Mouse (Mus musculus): ENCODE results near the gene Lrrc8c. TPM values are rescaled to one million over a fixed set of nuclear protein-coding genes. Genes with fewer than 3 reads are reported as not detected.

Lrrc8c gene
- total and polyA plus RNA-seq, 3 experiments, result 10.1 to 70.0 (median 50.6) TPM

DNA sequence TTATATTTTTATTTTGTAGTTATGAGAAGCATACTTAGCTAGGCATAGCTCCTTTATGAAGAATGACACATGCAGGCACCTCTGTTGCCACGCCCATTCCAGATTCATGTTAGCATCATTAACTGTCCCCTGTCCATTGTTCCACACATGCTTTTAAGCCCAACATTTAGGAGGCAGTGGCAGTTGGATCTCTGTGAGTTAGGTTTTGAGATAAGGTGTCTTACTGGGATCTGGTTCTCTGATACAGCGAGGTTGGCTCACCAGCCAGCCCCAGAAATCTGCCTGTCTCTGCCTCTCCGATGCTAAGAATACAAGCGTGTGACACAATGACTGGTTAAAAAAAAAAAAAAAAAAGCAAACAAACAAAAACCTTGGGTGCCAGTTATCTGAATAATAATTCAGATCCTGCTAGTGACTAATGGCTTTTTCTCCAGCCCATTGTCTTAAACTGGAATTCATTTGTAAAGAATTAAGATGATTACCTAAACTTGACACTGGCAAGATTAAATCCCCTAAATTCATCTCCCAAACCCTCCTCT lies 7.0 kb downstream of the Lrrc8c start:
- DNase-seq (ENCODE audit: low spot score) (no peak), ATAC-seq (ENCODE audit: extremely low read depth, insufficient number of reproducible peaks, low FRiP score, poor library complexity, severe bottlenecking) (peak; percentile 67)
- Histone ChIP-seq H3K4me1 (ENCODE audit: insufficient read depth, low read depth, low read length) (peaks cover 70% of the 10 kb centered on the region), H3K27me3 (ENCODE audit: insufficient read depth, low read length) (no peaks in the 10 kb centered on the region), H3K36me3 (replicated peaks) (peaks cover 61% of the 10 kb centered on the region), H3K9me3 (replicated peaks) (no peaks in the 10 kb centered on the region), H3K4me3 (ENCODE audit: low read depth, low read length) (no peak overlapping the region; the same call in 1 of the 2 replicates)
- TF ChIP-seq CTCF (IDR thresholded peaks at IDR 0.05; ENCODE audit: low read depth, low read length) (no peak), TAL1 (conservative IDR thresholded peaks at IDR 0.05; ENCODE audit: low read depth, low read length) (no peak), POLR2AphosphoS5 (IDR thresholded peaks at IDR 0.05; ENCODE audit: insufficient replicate concordance, low read depth, low read length) (no peak), GATA2 (IDR thresholded peaks at IDR 0.05; ENCODE audit: borderline replicate concordance, low read depth, low read length) (no peak), GATA1 (IDR thresholded peaks at IDR 0.05; ENCODE audit: borderline replicate concordance, low read length) (no peak)

DNA sequence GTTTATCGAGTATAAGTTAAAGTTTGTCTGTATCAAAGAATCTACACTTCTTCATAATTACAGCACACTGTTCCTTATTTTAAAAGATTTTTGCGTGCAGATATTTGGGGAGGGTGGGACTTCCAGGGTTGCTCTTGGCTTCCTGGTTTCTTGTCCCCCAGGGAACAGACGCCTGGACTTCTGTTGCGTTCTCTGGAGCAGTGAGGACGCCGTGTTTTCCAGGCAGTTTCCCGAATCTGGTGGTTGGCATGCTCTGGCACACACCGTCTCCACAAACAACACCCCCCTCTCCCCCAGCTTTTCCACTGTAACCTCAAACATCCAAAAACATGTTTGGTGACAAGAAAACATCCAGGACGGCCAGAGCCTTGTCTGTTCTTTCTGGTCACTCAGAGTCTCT lies 7.6 kb downstream of the Lrrc8c start:
- ATAC-seq (ENCODE audit: extremely low read depth, insufficient number of reproducible peaks, low FRiP score, poor library complexity, severe bottlenecking) (no peak), DNase-seq (ENCODE audit: low spot score) (no peak)
- Histone ChIP-seq H3K27me3 (ENCODE audit: insufficient read depth, low read length) (no peaks in the 10 kb centered on the region), H3K9me3 (replicated peaks) (no peaks in the 10 kb centered on the region), H3K4me1 (ENCODE audit: insufficient read depth, low read depth, low read length) (peaks cover 69% of the 10 kb centered on the region), H3K36me3 (replicated peaks) (peaks cover 67% of the 10 kb centered on the region), H3K4me3 (ENCODE audit: low read depth, low read length) (no peak overlapping the region)
- TF ChIP-seq CTCF (IDR thresholded peaks at IDR 0.05; ENCODE audit: low read depth, low read length), result no peak
- no peak for TF ChIP-seq GATA1 (IDR thresholded peaks at IDR 0.05; ENCODE audit: borderline replicate concordance, low read length)
- TF ChIP-seq GATA2 (IDR thresholded peaks at IDR 0.05; ENCODE audit: borderline replicate concordance, low read depth, low read length), result no peak
- no peak for TF ChIP-seq POLR2AphosphoS5 (IDR thresholded peaks at IDR 0.05; ENCODE audit: insufficient replicate concordance, low read depth, low read length)
- TF ChIP-seq TAL1 (conservative IDR thresholded peaks at IDR 0.05; ENCODE audit: low read depth, low read length), result no peak

DNA sequence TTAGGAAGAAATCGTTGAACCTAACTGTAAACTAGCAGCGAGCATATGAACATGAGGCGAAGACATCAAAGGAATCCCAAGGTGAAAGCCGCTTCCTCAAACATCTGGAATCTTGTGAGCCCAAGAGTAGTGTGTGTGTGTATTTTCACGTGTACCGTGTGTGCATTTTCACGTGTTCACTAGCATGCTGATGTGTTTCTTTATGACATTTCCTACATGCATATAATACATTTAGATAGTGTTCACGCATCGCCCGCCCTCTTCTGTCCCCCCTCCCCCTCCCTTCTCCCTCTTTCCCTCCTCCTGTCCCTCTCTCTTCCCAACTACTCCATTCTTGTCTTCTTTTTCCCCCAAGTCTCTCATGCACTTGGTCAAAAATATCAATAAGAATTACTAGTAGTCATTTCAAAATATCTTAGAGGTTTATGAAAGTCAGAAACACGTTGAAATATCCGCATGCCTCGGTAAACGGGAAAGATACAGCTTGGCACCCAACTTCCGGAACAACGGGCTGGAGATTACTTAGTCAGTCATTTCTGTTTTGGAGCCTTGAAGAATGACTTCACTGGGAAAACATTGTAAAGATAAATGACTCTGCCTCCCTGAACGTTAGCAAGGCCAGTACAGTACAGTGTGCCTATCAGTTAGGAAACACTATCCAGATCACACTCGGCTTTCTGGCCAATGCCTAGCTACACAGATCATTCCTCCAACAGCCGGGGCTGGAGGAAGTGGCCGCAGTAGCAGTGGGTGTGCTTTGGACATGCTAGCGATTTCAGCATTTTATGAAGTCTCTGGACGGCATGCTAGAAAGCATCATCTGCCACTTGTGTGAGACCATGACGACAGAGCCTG lies 8.5 kb downstream of the Lrrc8c start:
- DNase-seq (ENCODE audit: low spot score) (no peak), ATAC-seq (ENCODE audit: extremely low read depth, insufficient number of reproducible peaks, low FRiP score, poor library complexity, severe bottlenecking) (no peak)
- H3K36me3 ChIP-seq (replicated peaks), result peaks cover 69% of the 10 kb centered on the region

DNA sequence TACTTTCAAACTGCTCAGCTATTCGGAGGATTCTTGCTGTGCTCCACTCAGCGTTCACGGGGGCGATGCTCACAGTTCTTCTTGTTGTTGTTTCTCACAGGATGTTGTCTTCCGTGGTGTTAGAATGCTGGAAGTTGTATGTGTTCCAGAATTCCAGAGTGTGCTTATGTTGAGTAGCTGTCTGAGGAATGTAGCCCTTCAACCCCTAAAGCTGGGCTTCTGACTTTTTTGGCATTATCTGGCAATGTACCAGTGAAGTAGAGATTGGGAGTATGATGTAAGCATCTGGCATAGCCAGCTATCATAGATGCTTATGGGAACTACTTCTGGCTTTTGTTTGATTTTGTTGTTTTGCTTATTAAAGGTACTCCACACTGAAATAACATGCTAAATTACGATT lies 11.4 kb downstream of the Lrrc8c start:
- Histone ChIP-seq H3K4me1 (ENCODE audit: insufficient read depth, low read depth, low read length) (peaks cover 42% of the 10 kb centered on the region), H3K36me3 (replicated peaks) (peaks cover 73% of the 10 kb centered on the region), H3K27me3 (ENCODE audit: insufficient read depth, low read length) (no peaks in the 10 kb centered on the region), H3K4me3 (ENCODE audit: low read depth, low read length) (no peak overlapping the region), H3K9me3 (replicated peaks) (no peaks in the 10 kb centered on the region)
- ATAC-seq (ENCODE audit: extremely low read depth, insufficient number of reproducible peaks, low FRiP score, poor library complexity, severe bottlenecking) (no peak), DNase-seq (ENCODE audit: low spot score) (no peak)
- TF ChIP-seq GATA2 (IDR thresholded peaks at IDR 0.05; ENCODE audit: borderline replicate concordance, low read depth, low read length) (no peak), TAL1 (conservative IDR thresholded peaks at IDR 0.05; ENCODE audit: low read depth, low read length) (no peak), POLR2AphosphoS5 (IDR thresholded peaks at IDR 0.05; ENCODE audit: insufficient replicate concordance, low read depth, low read length) (no peak), CTCF (IDR thresholded peaks at IDR 0.05; ENCODE audit: low read depth, low read length) (no peak), GATA1 (IDR thresholded peaks at IDR 0.05; ENCODE audit: borderline replicate concordance, low read length) (no peak)

More for the DNA sequence above, 8.5 kb downstream of the Lrrc8c start:
- H3K9me3 ChIP-seq (replicated peaks), result no peaks in the 10 kb centered on the region
- TF ChIP-seq GATA1 (IDR thresholded peaks at IDR 0.05; ENCODE audit: borderline replicate concordance, low read length) (no peak), POLR2AphosphoS5 (IDR thresholded peaks at IDR 0.05; ENCODE audit: insufficient replicate concordance, low read depth, low read length) (no peak), CTCF (IDR thresholded peaks at IDR 0.05; ENCODE audit: low read depth, low read length) (no peak), TAL1 (conservative IDR thresholded peaks at IDR 0.05; ENCODE audit: low read depth, low read length) (no peak), GATA2 (IDR thresholded peaks at IDR 0.05; ENCODE audit: borderline replicate concordance, low read depth, low read length) (no peak)
- peaks cover 63% of the 10 kb centered on the region for H3K4me1 ChIP-seq (ENCODE audit: insufficient read depth, low read depth, low read length)
- H3K27me3 ChIP-seq (ENCODE audit: insufficient read depth, low read length), result no peaks in the 10 kb centered on the region
- no peak overlapping the region for H3K4me3 ChIP-seq (ENCODE audit: low read depth, low read length)

DNA sequence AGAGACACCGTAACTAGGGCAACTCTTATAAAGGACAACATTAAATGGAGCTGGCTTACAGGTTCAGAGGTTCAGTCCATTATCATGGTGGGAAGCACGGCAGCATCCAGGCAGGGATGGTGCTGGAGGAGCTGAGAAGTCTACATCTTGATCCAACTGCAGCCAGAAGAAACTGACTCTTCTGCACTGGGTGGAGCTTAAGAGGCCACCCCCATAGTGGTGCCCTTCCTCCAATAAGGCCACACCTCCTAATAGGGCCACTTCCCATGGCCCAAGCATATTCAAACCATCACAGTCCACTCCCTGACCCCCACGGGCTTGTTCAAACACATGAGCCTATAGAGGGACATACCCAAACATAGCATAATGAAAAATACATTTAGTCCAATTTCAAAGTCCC lies 16.0 kb downstream of the Lrrc8c start:
- Histone ChIP-seq H3K4me3 (ENCODE audit: low read depth, low read length) (no peak overlapping the region), H3K36me3 (replicated peaks) (peaks cover 77% of the 10 kb centered on the region), H3K9me3 (replicated peaks) (no peaks in the 10 kb centered on the region), H3K4me1 (ENCODE audit: insufficient read depth, low read depth, low read length) (peaks cover 24% of the 10 kb centered on the region), H3K27me3 (ENCODE audit: insufficient read depth, low read length) (no peaks in the 10 kb centered on the region)
- ATAC-seq (ENCODE audit: extremely low read depth, insufficient number of reproducible peaks, low FRiP score, poor library complexity, severe bottlenecking) (no peak), DNase-seq (ENCODE audit: low spot score) (no peak)
- TF ChIP-seq GATA1 (IDR thresholded peaks at IDR 0.05; ENCODE audit: borderline replicate concordance, low read length) (no peak), TAL1 (conservative IDR thresholded peaks at IDR 0.05; ENCODE audit: low read depth, low read length) (no peak), POLR2AphosphoS5 (IDR thresholded peaks at IDR 0.05; ENCODE audit: insufficient replicate concordance, low read depth, low read length) (no peak), CTCF (IDR thresholded peaks at IDR 0.05; ENCODE audit: low read depth, low read length) (no peak), GATA2 (IDR thresholded peaks at IDR 0.05; ENCODE audit: borderline replicate concordance, low read depth, low read length) (no peak)

DNA sequence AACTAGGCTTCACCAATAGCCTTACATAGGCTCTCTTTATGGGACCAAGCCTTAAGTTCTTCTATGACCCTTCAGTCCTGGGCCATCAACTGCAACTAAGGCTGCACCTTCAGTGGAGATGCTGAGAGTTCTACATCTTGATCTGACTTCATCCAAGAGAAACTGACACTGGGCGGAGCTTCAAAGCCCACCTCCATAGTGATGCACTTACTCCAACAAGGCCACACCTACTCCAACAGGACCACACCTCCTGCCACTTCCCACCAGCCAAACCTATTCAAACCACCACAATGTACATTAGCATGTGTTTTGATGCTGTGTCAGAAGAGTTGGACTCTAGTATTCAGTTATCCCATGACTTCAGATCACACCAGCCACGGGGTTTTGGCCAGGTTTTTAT lies 17.0 kb downstream of the Lrrc8c start:
- H3K36me3 ChIP-seq (replicated peaks), result peaks cover 79% of the 10 kb centered on the region
- peaks cover 21% of the 10 kb centered on the region for H3K4me1 ChIP-seq (ENCODE audit: insufficient read depth, low read depth, low read length)
- H3K4me3 ChIP-seq (ENCODE audit: low read depth, low read length), result no peak overlapping the region
- no peaks in the 10 kb centered on the region for H3K9me3 ChIP-seq (replicated peaks)
- DNase-seq (ENCODE audit: low spot score) (no peak), ATAC-seq (ENCODE audit: extremely low read depth, insufficient number of reproducible peaks, low FRiP score, poor library complexity, severe bottlenecking) (no peak)
- H3K27me3 ChIP-seq (ENCODE audit: insufficient read depth, low read length), result no peaks in the 10 kb centered on the region
- TF ChIP-seq POLR2AphosphoS5 (IDR thresholded peaks at IDR 0.05; ENCODE audit: insufficient replicate concordance, low read depth, low read length) (no peak), TAL1 (conservative IDR thresholded peaks at IDR 0.05; ENCODE audit: low read depth, low read length) (no peak), CTCF (IDR thresholded peaks at IDR 0.05; ENCODE audit: low read depth, low read length) (no peak), GATA2 (IDR thresholded peaks at IDR 0.05; ENCODE audit: borderline replicate concordance, low read depth, low read length) (no peak), GATA1 (IDR thresholded peaks at IDR 0.05; ENCODE audit: borderline replicate concordance, low read length) (no peak)

All from G1E (cell line).